33 mouse cellular contexts compared by ENCODE assay signal in the genomic region with DNA sequence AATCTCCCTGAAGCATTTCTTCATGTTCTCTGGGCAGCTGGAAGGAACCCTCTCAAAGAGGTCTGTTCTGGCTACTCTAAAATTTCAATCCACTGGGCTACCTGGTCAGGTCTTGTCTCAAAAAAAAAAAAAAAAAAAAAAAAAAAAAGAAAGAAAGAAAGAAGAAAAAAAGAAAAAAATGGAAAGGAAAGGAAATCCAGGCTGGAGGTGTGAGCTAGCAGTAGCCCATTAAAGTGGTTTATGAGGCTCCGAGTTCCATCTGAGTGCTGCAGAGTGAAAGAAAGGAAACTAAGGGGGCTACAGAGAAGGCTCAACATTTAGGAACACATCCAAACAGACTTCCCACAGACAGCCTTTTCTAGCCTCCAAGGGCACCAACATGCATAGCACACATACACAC. TPM values are rescaled to one million over a fixed set of nuclear protein-coding genes. Genes with fewer than 3 reads are reported as not detected.
DNase-seq lines count a peak whose midpoint lies in the region; ATAC-seq and TF ChIP-seq lines count a peak whose summit lies in the region.
"Had no signal": no experiment of that assay in that cellular context is flagged by ENCODE, and none has a peak within 500 bp of the region (broad histone marks: within the 10 kb centered on the region; RNA-seq: fewer than 3 reads in every experiment).

No protein-coding gene starts in this region.

- in situ Hi-C loops in ES-E14 (cut with MboI; ENCODE audit: low sequenced_read_pairs in 2 of 2, unreplicated experiment in 2 of 2), result no loop called here

- no peaks in the 10 kb centered on the region; the same call in 1 of the 2 replicates for H3K27me3 ChIP-seq in heart, adult 2 months (ENCODE audit: control insufficient read depth, insufficient read depth, low read length)
- peaks cover 11% of the 10 kb centered on the region; the same call in 1 of the 2 replicates for H3K27me3 ChIP-seq in heart, embryonic 14.5 days (ENCODE audit: control insufficient read depth, insufficient read depth, low read length)
- H3K27me3 ChIP-seq in lung, embryonic 14.5 days (ENCODE audit: insufficient read depth, low read length), result peaks cover 27% of the 10 kb centered on the region

- no peaks in the 10 kb centered on the region for H3K9me3 ChIP-seq in heart, embryonic 14.5 days (ENCODE audit: control insufficient read depth, low read length)
- H3K9me3 ChIP-seq in lung, embryonic 14.5 days (ENCODE audit: low read depth, low read length), result no peaks in the 10 kb centered on the region
- no peaks in the 10 kb centered on the region for H3K9me3 ChIP-seq in ES-E14 (ENCODE audit: control insufficient read depth, insufficient read depth, low read depth, low read length)
- H3K9me3 ChIP-seq: hindbrain, embryonic 10.5 days; hindbrain, embryonic 15.5 days; liver, embryonic 12.5 days; midbrain, embryonic 10.5 days; midbrain, embryonic 15.5 days; neural tube, embryonic 15.5 days had no signal

- H3K4me3 ChIP-seq in heart, adult 2 months, result peak overlapping the region; percentile 64; the same call in 1 of the 2 replicates
- no peak overlapping the region for H3K4me3 ChIP-seq in heart, embryonic 14.5 days (ENCODE audit: control insufficient read depth in 1 of 2, insufficient read depth in 1 of 2, low read depth in 1 of 2, low read length in 2 of 2)
- no peak overlapping the region for H3K4me3 ChIP-seq in lung, embryonic 14.5 days (ENCODE audit: low read depth, low read length)
- H3K4me3 ChIP-seq in ES-E14 (ENCODE audit: insufficient read depth in 1 of 2, low read depth in 1 of 2, low read length in 2 of 2, poor library complexity in 1 of 2, severe bottlenecking in 1 of 2), result no peak overlapping the region
- H3K4me3 ChIP-seq: erythroblast, embryonic 14.5 days; hindbrain, embryonic 15.5 days; midbrain, embryonic 15.5 days; neural tube, embryonic 15.5 days had no signal

- H3K9ac ChIP-seq in heart, adult 2 months (ENCODE audit: low read depth, low read length), result no peak overlapping the region
- peak overlapping the region; percentile 62; the same call in 1 of the 2 replicates for H3K9ac ChIP-seq in heart, embryonic 14.5 days (ENCODE audit: low read length)
- H3K9ac ChIP-seq in lung, embryonic 14.5 days, result no peak overlapping the region; the same call in 1 of the 2 replicates
- H3K9ac ChIP-seq in ES-E14 (ENCODE audit: insufficient read depth, low read depth, low read length, poor library complexity, severe bottlenecking), result no peak overlapping the region; the same call in 1 of the 2 replicates
- H3K9ac ChIP-seq: hindbrain, embryonic 15.5 days; liver, embryonic 12.5 days; liver, postnatal 0 days; midbrain, embryonic 15.5 days; neural tube, embryonic 15.5 days had no signal

- no peak for TF ChIP-seq POLR2A in heart, adult 2 months (IDR thresholded peaks at IDR 0.05; ENCODE audit: insufficient read depth, low read depth, low read length)

- no peak for TF ChIP-seq EP300 in heart, adult 2 months (IDR thresholded peaks at IDR 0.05; ENCODE audit: insufficient read depth, low read depth, low read length)

- H3K4me2 ChIP-seq in heart, embryonic 14.5 days (ENCODE audit: low read length), result peak overlapping the region; percentile 53; the same call in 1 of the 2 replicates
- H3K4me2 ChIP-seq in lung, embryonic 14.5 days, result peak overlapping the region; percentile 52; the same call in 1 of the 2 replicates
- H3K4me2 ChIP-seq: hindbrain, embryonic 15.5 days; liver, embryonic 12.5 days; midbrain, embryonic 15.5 days; neural tube, embryonic 15.5 days had no signal

- H3K4me1 ChIP-seq in heart, adult 2 months (ENCODE audit: control insufficient read depth, insufficient read depth, low read length), result peaks cover 6% of the 10 kb centered on the region
- H3K4me1 ChIP-seq in heart, embryonic 14.5 days (ENCODE audit: control insufficient read depth in 2 of 2, insufficient read depth in 2 of 2, low read length in 2 of 2), result peaks cover 6 to 17% of the 10 kb centered on the region in 2 experiments
- H3K4me1 ChIP-seq in lung, embryonic 14.5 days (ENCODE audit: insufficient read depth), result no peaks in the 10 kb centered on the region
- peaks cover 6 to 17% of the 10 kb centered on the region in 2 experiments; a peak in 3 of 4 replicates for H3K4me1 ChIP-seq in ES-E14 (ENCODE audit: control insufficient read depth in 2 of 2, insufficient read depth in 2 of 2, low read length in 2 of 2, poor library complexity in 1 of 2)

- intact Hi-C loops in heart, adult 2 months (cut with DNase I), result loop anchor here (2.0 to 5.0 kb wide), 2 partner anchors 53 to 139 kb away; a partner anchor contains a TSS

- H3K27ac ChIP-seq in heart, adult 2 months, result peak overlapping the region; percentile 97
- no peak overlapping the region for H3K27ac ChIP-seq in heart, embryonic 14.5 days (replicated peaks in 1 of 2; ENCODE audit: control insufficient read depth in 1 of 2, insufficient read depth in 1 of 2, low read depth in 2 of 2, low read length in 2 of 2)
- no peak overlapping the region for H3K27ac ChIP-seq in lung, embryonic 14.5 days (ENCODE audit: low read depth)
- H3K27ac ChIP-seq in ES-E14 (ENCODE audit: insufficient read depth, low read depth, low read length, poor library complexity, severe bottlenecking), result no peak overlapping the region
- H3K27ac ChIP-seq: hindbrain, embryonic 15.5 days; liver, embryonic 12.5 days; midbrain, embryonic 10.5 days; midbrain, embryonic 15.5 days; neural tube, embryonic 15.5 days had no signal

- 96% methylated on average over 1 of the region's 1 CpGs for WGBS in heart, adult 2 months
- WGBS in heart, embryonic 14.5 days, result 100% methylated on average over 1 of the region's 1 CpGs
- 93% methylated on average over 1 of the region's 1 CpGs for WGBS in lung, embryonic 14.5 days

- H3K79me2 ChIP-seq in heart, adult 2 months (replicated peaks; ENCODE audit: control insufficient read depth, insufficient read depth, low read length), result no peaks in the 10 kb centered on the region

- no peak for DNase-seq in heart, adult 2 months
- DNase-seq in heart, adult 8-10 months (ENCODE audit: low spot score), result no peak
- DNase-seq in heart, adult 11 months, result no peak
- no peak for DNase-seq in lung, embryonic 14.5 days
- no peak for DNase-seq in lung, postnatal 25 days (ENCODE audit: low spot score)
- no peak for DNase-seq in ES-E14 (ENCODE audit: low read depth, low spot score)
- DNase-seq: adrenal gland, postnatal 14 days; cerebellum, adult 11-12 months; cerebellum, postnatal 14 days; gastrocnemius, postnatal 10 days; kidney, adult 11 months; layer of hippocampus, postnatal 36 days; left cerebral cortex, postnatal 4 days; liver, postnatal 0 days; retina, postnatal 1 day; right cerebral cortex, postnatal 14 days; thymus, postnatal 4 days had no signal

- no peak for TF ChIP-seq CTCF in heart, adult 2 months (IDR thresholded peaks at IDR 0.05)
- TF ChIP-seq CTCF in lung, embryonic 14.5 days (IDR thresholded peaks at IDR 0.05; ENCODE audit: low read depth), result no peak

- H3K36me3 ChIP-seq in heart, adult 2 months (ENCODE audit: control insufficient read depth, insufficient read depth, low read length), result peaks cover 1% of the 10 kb centered on the region; the same call in 1 of the 2 replicates
- no peaks in the 10 kb centered on the region for H3K36me3 ChIP-seq in heart, embryonic 14.5 days (ENCODE audit: control insufficient read depth, insufficient read depth, low read length)
- no peaks in the 10 kb centered on the region for H3K36me3 ChIP-seq in lung, embryonic 14.5 days (ENCODE audit: insufficient read depth)
- no peaks in the 10 kb centered on the region; the same call in 1 of the 2 replicates for H3K36me3 ChIP-seq in ES-E14 (ENCODE audit: control insufficient read depth, insufficient read depth, low read length, poor library complexity, severe bottlenecking)
- H3K36me3 ChIP-seq: hindbrain, embryonic 10.5 days; hindbrain, embryonic 15.5 days; liver, embryonic 12.5 days; midbrain, embryonic 10.5 days; midbrain, embryonic 15.5 days; neural tube, embryonic 15.5 days had no signal

- no peak for ATAC-seq in heart, embryonic 14.5 days (ENCODE audit: insufficient number of reproducible peaks, insufficient read depth, low FRiP score, low read depth)
- ATAC-seq in lung, embryonic 14.5 days (ENCODE audit: insufficient read depth), result no peak
- ATAC-seq: forebrain, embryonic 16.5 days; inflammation-experienced regulatory T-cells, adult 6 months; liver, embryonic 12.5 days; liver, postnatal 0 days; midbrain, embryonic 15.5 days had no signal

RNA-seq across cellular contexts. Expression of a gene that starts 0.7 kb away (rescaled TPM):
- 10 to 100 TPM; 27.8 to 28.5 TPM for total RNA-seq in heart, adult 2 months (2021)
- 52.9 and 77.3 TPM in 2 replicates for polyA plus RNA-seq in heart, adult 2 months (2012; rRNA removed)
- total RNA-seq in heart, adult 8-10 months (2022), result 10 to 100 TPM; 26.6 to 30.9 (median 30.1) TPM
- 10.7 and 10.8 TPM in 2 replicates for polyA plus RNA-seq in heart, embryonic 14.5 days (2014; fragmentation: Nextera tagmentation; extraction: Ambion mirVana)
- polyA plus RNA-seq in lung, embryonic 14.5 days (2014; fragmentation: Nextera tagmentation; extraction: Ambion mirVana), result 21.6 and 23.9 TPM in 2 replicates
- 2.5 and 3.1 TPM in 2 replicates for total RNA-seq in ES-E14 (2012; rRNA removed)
- polyA plus RNA-seq: erythroblast, embryonic 14.5 days had no signal

RNA-seq across cellular contexts. Expression of a gene that starts 10.0 kb away (rescaled TPM):
- 1 to 10 TPM; 4.2 to 5.3 TPM for total RNA-seq in heart, adult 2 months (2021)
- polyA plus RNA-seq in heart, adult 2 months (2012; rRNA removed), result 21.6 and 24.2 TPM in 2 replicates
- 1 to 10 TPM; 3.4 to 8.3 (median 6.3) TPM for total RNA-seq in heart, adult 8-10 months (2022)
- 1.1 and 1.2 TPM in 2 replicates for polyA plus RNA-seq in heart, embryonic 14.5 days (2014; fragmentation: Nextera tagmentation; extraction: Ambion mirVana)
- 3.9 and 4.0 TPM in 2 replicates for polyA plus RNA-seq in lung, embryonic 14.5 days (2014; fragmentation: Nextera tagmentation; extraction: Ambion mirVana)
- 2.7 and 3.3 TPM in 2 replicates for total RNA-seq in ES-E14 (2012; rRNA removed)
- polyA plus RNA-seq: erythroblast, embryonic 14.5 days had no signal

RNA-seq across cellular contexts. Expression of a gene that starts 17.0 kb away (rescaled TPM):
- total RNA-seq in heart, adult 2 months (2021), result 100 to 1,000 TPM in 1 of 2 experiments, 10 to 100 TPM in 1; 80.7 to 100 TPM
- polyA plus RNA-seq in heart, adult 2 months (2012; rRNA removed), result 145 and 169 TPM in 2 replicates
- 10 to 100 TPM; 81.3 to 98.3 (median 89.4) TPM for total RNA-seq in heart, adult 8-10 months (2022)
- polyA plus RNA-seq in heart, embryonic 14.5 days (2014; fragmentation: Nextera tagmentation; extraction: Ambion mirVana), result 68.8 and 71.8 TPM in 2 replicates
- polyA plus RNA-seq in lung, embryonic 14.5 days (2014; fragmentation: Nextera tagmentation; extraction: Ambion mirVana), result 49.9 TPM in 2 replicates
- total RNA-seq in ES-E14 (2012; rRNA removed), result 90.7 and 107 TPM in 2 replicates

RNA-seq across cellular contexts. Expression of a gene that starts 31.1 kb away (rescaled TPM):
- total RNA-seq in heart, adult 2 months (2021), result not detected
- polyA plus RNA-seq in heart, adult 2 months (2012; rRNA removed), result 0.25 and 0.41 TPM in 2 replicates
- under 1 TPM in 1 of 4 experiments, not detected in 3; 0.44 TPM for total RNA-seq in heart, adult 8-10 months (2022)
- not detected in 2 replicates for polyA plus RNA-seq in heart, embryonic 14.5 days (2014; fragmentation: Nextera tagmentation; extraction: Ambion mirVana)
- not detected in 2 replicates for polyA plus RNA-seq in lung, embryonic 14.5 days (2014; fragmentation: Nextera tagmentation; extraction: Ambion mirVana)
- total RNA-seq in ES-E14 (2012; rRNA removed), result not detected in 2 replicates
- total RNA-seq: gastrocnemius, postnatal 10 days; layer of hippocampus, postnatal 36 days had no signal
- polyA plus RNA-seq: embryonic facial prominence, embryonic 14.5 days; erythroblast, embryonic 14.5 days; forebrain, embryonic 11.5 days; hindbrain, embryonic 10.5 days; inflammation-experienced regulatory T-cells, adult 6 months; large intestine, adult 2 months; limb, embryonic 14.5 days; liver, embryonic 12.5 days; liver, postnatal 0 days; midbrain, embryonic 10.5 days; small intestine, adult 2 months; thymus, postnatal 0 days had no signal

RNA-seq across cellular contexts. Expression of a gene that starts 50.3 kb away (rescaled TPM):
- 1 to 10 TPM; 5.9 to 6.4 TPM for total RNA-seq in heart, adult 2 months (2021)
- polyA plus RNA-seq in heart, adult 2 months (2012; rRNA removed), result 8.5 and 11.5 TPM in 2 replicates
- total RNA-seq in heart, adult 8-10 months (2022), result 1 to 10 TPM; 4.5 to 8.2 (median 5.3) TPM
- polyA plus RNA-seq in heart, embryonic 14.5 days (2014; fragmentation: Nextera tagmentation; extraction: Ambion mirVana), result 14.3 and 16.5 TPM in 2 replicates
- polyA plus RNA-seq in lung, embryonic 14.5 days (2014; fragmentation: Nextera tagmentation; extraction: Ambion mirVana), result 36.8 and 43.3 TPM in 2 replicates
- 119 and 149 TPM in 2 replicates for total RNA-seq in ES-E14 (2012; rRNA removed)
